Mouse (Mus musculus): Measurements from ENCODE around the gene Trim58.

Trim58 gene
- long read RNA-seq, experiment 1, result 0 reads
- long read RNA-seq, experiment 2, result 0 reads

GRCm38 (mm10) chr11:58640272-58640867, at the start of gene Trim58:
Gene Trim58, plus strand, starts transcription at chr11:58640465.
- intact Hi-C loops (cut with DNase I), result no loop called here

- intact Hi-C loops (cut with DNase I), result no loop called here
These were observed 45.5 kb upstream of the Trim58 start, which contains the start of gene Olfr324 for GRCm38 (mm10) chr11:58594814-58595213. Gene Olfr324, plus strand, starts transcription at chr11:58595114.

GRCm38 (mm10) chr11:58597837-58598236, 42.4 kb upstream of the Trim58 start:
- intact Hi-C loops (cut with DNase I), result no loop called here

GRCm38 (mm10) chr11:58602062-58602461, 38.2 kb upstream of the Trim58 start:
- intact Hi-C loops (cut with DNase I), result no loop called here

- intact Hi-C loops (cut with DNase I), result no loop called here
These were observed 37.3 kb upstream of the Trim58 start for GRCm38 (mm10) chr11:58602800-58603560.

- intact Hi-C loops (cut with DNase I), result no loop called here
These were observed 35.6 kb upstream of the Trim58 start for GRCm38 (mm10) chr11:58604688-58605087.

GRCm38 (mm10) chr11:58605228-58605627, 35.0 kb upstream of the Trim58 start:
- intact Hi-C loops (cut with DNase I), result no loop called here

GRCm38 (mm10) chr11:58606177-58606919, 33.9 kb upstream of the Trim58 start:
- intact Hi-C loops (cut with DNase I), result no loop called here

GRCm38 (mm10) chr11:58607030-58607429, 33.2 kb upstream of the Trim58 start:
- intact Hi-C loops (cut with DNase I), result no loop called here

- intact Hi-C loops (cut with DNase I), result no loop called here
These were observed 26.9 kb upstream of the Trim58 start for GRCm38 (mm10) chr11:58613359-58613758.

- intact Hi-C loops (cut with DNase I), result no loop called here
These were observed 25.7 kb upstream of the Trim58 start for GRCm38 (mm10) chr11:58614526-58614925.

GRCm38 (mm10) chr11:58615975-58616374, 24.3 kb upstream of the Trim58 start, which contains the start of gene 2210407C18Rik:
Gene 2210407C18Rik, minus strand, starts transcription at chr11:58616075.
- intact Hi-C loops (cut with DNase I), result no loop called here

GRCm38 (mm10) chr11:58618369-58618768, 21.9 kb upstream of the Trim58 start:
- intact Hi-C loops (cut with DNase I), result no loop called here

- intact Hi-C loops (cut with DNase I), result no loop called here
These were observed 21.5 kb upstream of the Trim58 start for GRCm38 (mm10) chr11:58618793-58619192.

GRCm38 (mm10) chr11:58626146-58626545, 14.1 kb upstream of the Trim58 start:
- intact Hi-C loops (cut with DNase I), result no loop called here

- intact Hi-C loops (cut with DNase I), result no loop called here
These were observed 9.9 kb upstream of the Trim58 start, which contains the start of gene Olfr323 for GRCm38 (mm10) chr11:58630401-58630800. Gene Olfr323, minus strand, starts transcription at chr11:58630501.

- intact Hi-C loops (cut with DNase I), result loop anchor here (5.0 kb wide), 1 partner anchor 233 kb away; no protein-coding TSS in a partner anchor
These were observed 5.4 kb upstream of the Trim58 start for GRCm38 (mm10) chr11:58634878-58635277.

GRCm38 (mm10) chr11:58636376-58636977, 3.8 kb upstream of the Trim58 start:
- intact Hi-C loops (cut with DNase I), result loop anchor here (5.0 kb wide), 1 partner anchor 234 kb away; no protein-coding TSS in a partner anchor

- intact Hi-C loops (cut with DNase I), result loop anchor here (5.0 kb wide), 1 partner anchor 236 kb away; no protein-coding TSS in a partner anchor
These were observed 2.0 kb upstream of the Trim58 start for GRCm38 (mm10) chr11:58638176-58638701.

- intact Hi-C loops (cut with DNase I), result no loop called here
These were observed 792 bp downstream of the Trim58 start for GRCm38 (mm10) chr11:58641057-58641456.
